Mouse (Mus musculus): Measurements from ENCODE around the gene B4galt5. TPM values are rescaled to one million over a fixed set of nuclear protein-coding genes. Genes with fewer than 3 reads are reported as not detected.
A peak's percentile ranks its signal among the peaks of the same experiment; 100 is the strongest.

Gene B4galt5
- total RNA-seq, 2 experiments from 2014 or later = 18.5 to 19.8 TPM

DNA sequence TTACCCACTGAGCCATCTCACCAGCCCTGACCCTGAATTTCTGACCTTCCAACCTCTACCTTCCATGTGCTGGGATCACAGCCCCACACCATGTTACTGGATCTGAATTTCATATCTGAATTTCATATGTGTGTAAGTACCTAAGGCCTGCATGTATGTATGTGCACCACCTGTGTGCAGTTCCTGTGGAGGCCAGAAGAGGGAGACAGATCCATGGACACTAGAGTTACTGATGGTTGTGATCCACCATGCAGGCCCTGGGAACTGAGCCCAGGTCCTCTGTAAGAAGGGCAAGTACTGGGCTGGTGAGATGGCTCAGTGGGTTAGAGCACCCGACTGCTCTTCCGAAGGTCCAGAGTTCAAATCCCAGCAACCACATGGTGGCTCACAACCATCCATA lies 16.1 kb upstream of the B4galt5 start:
- intact Hi-C loops (cut with DNase I) = no loop called here
- no peak for DNase-seq

GRCm38 (mm10) chr2:167363272-167364045 lies 14.5 kb upstream of the B4galt5 start:
- intact Hi-C loops (cut with DNase I) = no loop called here
- DNase-seq = no peak

DNA sequence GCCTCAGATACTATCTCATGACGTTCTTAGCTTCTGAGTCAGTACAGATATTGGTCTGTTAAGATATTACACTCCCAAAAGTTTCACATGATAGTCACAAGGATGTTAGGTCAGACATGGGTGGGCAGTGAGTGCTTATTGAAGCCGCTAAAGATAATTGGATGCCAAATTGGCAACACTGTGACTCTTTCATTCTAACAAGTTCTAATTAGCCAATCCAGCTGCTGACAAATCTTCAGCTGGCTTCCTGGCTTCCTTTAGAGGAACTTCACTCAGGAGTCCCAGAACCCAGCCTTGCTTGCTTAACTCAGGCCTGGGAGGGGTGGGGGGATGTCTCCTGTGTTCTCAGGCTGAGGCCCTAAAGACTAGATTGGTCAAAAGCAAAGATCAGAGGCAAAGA lies 9.5 kb upstream of the B4galt5 start:
- peak; percentile 32 to 45 for DNase-seq
- intact Hi-C loops (cut with DNase I) = no loop called here

DNA sequence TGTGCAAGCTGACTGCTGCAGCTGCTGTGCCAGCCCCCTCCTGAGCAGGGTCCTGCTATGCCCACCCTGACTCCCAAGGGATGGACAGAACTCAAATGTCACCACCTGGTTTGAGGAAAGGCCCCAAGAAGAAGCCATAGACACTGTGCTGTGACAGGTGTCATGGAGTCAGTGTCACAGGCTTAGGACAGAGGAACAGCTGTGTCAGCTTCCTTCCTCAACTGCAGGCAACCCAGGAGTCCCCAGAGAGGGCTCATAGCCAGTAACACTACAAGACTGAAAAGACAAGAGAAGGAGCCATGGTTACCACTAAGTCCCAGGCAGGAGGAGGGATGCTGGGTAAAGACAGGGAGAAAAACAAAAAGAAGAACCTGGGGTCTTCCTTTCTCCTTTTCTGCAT lies 7.9 kb upstream of the B4galt5 start:
- no peak for DNase-seq

GRCm38 (mm10) chr2:167354611-167355165 lies 5.7 kb upstream of the B4galt5 start:
- intact Hi-C loops (cut with DNase I) = no loop called here
- DNase-seq = no peak

More for the DNA sequence above, 7.9 kb upstream of the B4galt5 start:
- intact Hi-C loops (cut with DNase I) = no loop called here

GRCm38 (mm10) chr2:167354046-167354445 lies 5.1 kb upstream of the B4galt5 start:
- no peak for DNase-seq
- intact Hi-C loops (cut with DNase I) = no loop called here

DNA sequence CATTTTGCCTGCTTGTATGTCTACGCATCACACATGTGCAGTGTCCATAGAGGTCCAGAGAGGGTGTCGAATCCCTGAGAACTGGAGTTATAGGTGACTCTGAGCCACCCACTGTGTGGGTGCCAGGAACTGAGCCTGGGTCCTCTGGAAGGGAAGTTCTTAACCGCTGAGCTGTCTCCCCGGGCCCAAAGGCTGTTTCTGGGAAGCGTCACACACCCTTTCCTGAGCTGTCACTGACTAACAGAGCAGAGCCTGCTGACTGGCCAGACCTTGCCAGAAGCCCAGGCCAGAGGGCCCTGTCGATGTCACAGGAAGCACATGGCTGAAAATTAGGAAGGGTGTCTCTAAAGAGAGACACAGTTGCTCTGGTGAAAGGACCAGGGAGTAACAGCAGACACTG lies 3.5 kb upstream of the B4galt5 start:
- intact Hi-C loops (cut with DNase I) = no loop called here
- DNase-seq = peak; percentile 36 to 40

GRCm38 (mm10) chr2:167351371-167351951 lies 2.5 kb upstream of the B4galt5 start:
- intact Hi-C loops (cut with DNase I) = no loop called here
- DNase-seq = no peak

GRCm38 (mm10) chr2:167350126-167350650 lies 1.2 kb upstream of the B4galt5 start:
- intact Hi-C loops (cut with DNase I) = no loop called here
- DNase-seq = no peak

- peak; percentile 91 for DNase-seq
Measured at GRCm38 (mm10) chr2:167349283-167349936, 427 bp upstream of the B4galt5 start.

DNA sequence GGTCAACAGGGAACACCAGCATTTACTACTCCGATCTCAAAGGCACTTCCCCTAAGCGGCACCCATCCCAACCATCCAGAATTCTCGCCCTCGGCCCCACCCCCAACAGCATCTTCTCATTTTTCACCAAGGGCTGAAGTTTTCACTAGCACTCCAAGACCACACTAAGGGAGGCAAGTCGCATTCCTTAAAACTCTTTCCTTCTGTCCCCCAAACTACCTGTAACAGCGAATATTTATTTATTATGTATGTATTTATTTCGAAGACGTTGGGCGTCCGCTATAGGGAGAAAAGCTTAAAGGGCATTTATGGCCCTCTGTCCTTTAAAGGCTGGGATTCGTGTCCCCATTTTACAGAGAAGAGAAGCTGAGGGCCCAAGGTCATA lies 1.0 kb downstream of the B4galt5 start:
- intact Hi-C loops (cut with DNase I) = loop anchor here (1.0 to 5.0 kb wide), 2 partner anchors 34 to 71 kb away; no protein-coding TSS in a partner anchor
- peak; percentile 47 to 50 for DNase-seq

More at GRCm38 (mm10) chr2:167349283-167349936, 427 bp upstream of the B4galt5 start:
- intact Hi-C loops (cut with DNase I) = loop anchor here (5.0 kb wide), 1 partner anchor 33 kb away; no protein-coding TSS in a partner anchor

DNA sequence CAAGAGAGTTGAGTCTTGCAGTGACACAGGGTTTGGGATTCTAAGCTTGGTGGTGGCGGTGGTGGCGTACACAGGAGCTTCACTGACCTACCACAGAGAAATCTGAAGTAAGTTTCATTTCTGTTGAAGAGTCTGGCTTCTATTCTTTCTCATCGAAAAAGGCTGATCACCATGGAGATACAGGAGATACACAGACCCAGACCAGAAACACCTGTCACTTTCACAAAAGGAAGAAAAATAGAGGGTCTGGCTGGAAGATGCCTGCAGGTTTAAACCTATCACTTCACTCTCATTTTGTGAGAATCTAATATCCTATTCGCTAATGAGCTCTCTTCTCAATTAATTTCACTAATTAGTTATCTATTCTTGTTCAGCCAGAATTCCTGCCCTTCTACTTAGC lies 1.6 kb downstream of the B4galt5 start:
- DNase-seq = no peak
- intact Hi-C loops (cut with DNase I) = loop anchor here (5.0 kb wide), 1 partner anchor 35 kb away; no protein-coding TSS in a partner anchor

DNA sequence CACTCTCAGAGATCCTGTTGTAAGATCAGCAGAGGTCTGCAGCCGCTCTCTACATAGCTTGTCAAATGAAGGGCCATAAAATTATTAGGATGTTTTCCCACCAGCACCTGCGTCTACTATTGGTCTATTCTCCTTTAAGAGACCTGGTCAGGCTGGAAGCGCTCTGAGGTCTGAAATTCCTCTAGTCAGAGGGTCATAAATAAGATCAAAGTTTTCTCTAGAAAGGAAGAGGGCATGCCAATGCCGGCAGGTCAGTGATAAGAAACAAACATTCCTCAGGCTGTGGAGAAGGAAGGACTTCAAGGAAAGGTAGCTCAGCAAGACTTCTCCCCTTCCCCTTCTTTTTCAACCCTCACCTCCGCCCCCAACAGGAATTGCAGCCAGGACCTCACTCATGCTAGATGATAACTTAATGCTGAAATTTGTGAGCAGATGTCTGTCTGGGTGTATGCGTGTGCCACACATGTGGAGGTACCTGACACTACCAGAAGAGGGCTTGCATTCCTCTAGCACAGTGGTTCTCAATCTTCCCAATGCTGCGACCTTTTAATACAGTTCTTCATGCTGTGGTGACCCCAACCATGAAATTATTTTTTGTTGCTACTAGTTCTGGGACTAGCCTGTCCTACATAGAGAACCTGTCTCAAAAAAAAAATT lies 3.3 kb downstream of the B4galt5 start:
- intact Hi-C loops (cut with DNase I) = loop anchor here (5.0 kb wide), 1 partner anchor 37 kb away; no protein-coding TSS in a partner anchor
- no peak for DNase-seq

DNA sequence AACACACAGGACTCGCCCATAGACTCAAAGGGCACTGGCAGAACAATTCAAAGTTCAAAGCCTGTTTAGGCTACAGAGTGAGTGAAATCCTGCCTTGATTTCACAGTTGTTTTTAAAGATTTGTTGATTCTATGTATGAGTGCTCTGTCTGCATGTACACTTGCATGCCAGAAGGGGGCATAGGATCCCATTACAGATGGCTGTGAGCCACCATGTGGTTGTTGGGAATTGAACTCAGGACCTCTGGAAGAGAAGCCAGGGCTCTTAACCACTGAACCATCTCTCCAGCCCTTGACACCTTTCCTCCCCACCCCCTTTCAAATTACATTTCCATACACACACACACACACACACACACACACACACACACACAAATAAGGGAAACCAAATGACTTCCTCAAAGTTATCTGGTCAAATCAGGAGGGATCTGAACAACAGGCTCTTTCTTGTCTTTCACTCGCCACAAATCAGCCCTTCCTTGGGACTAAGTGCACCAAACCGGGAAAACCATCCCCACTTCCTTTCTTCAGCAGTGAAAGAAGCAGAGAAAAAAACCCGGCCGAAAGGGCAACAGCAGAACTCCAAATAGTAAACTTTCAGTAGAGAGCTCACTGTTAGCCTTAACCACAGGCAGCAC lies 4.0 kb downstream of the B4galt5 start:
- no peak for DNase-seq
- intact Hi-C loops (cut with DNase I) = loop anchor here (5.0 kb wide), 1 partner anchor 37 kb away; no protein-coding TSS in a partner anchor

- intact Hi-C loops (cut with DNase I) = no loop called here
Measured at GRCm38 (mm10) chr2:167343369-167344140, 5.4 kb downstream of the B4galt5 start.

GRCm38 (mm10) chr2:167342876-167343275 lies 6.1 kb downstream of the B4galt5 start:
- intact Hi-C loops (cut with DNase I) = no loop called here
- no peak for DNase-seq

More at GRCm38 (mm10) chr2:167343369-167344140, 5.4 kb downstream of the B4galt5 start:
- DNase-seq = no peak

DNA sequence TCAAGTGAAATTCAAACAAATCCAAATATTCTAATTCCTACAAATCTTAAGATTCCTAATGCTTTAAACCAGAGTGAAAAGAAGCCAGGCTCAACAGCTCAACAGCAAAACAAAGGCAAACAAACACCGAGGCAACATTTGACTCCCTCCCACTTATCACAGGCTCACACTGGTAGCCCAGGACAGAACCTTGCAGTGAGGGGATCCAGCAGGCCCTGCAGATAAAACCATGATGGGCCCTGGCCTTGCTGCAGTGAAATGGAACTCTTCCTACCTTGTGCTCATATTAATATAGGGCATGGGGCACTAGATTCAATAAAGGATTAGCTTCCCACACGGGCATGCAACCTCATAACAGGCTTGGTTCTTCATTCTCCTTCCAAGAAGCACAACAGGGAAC lies 11.4 kb downstream of the B4galt5 start:
- DNase-seq = no peak
- intact Hi-C loops (cut with DNase I) = no loop called here

GRCm38 (mm10) chr2:167337214-167337512 lies 11.8 kb downstream of the B4galt5 start:
- no peak for DNase-seq
- intact Hi-C loops (cut with DNase I) = no loop called here
